Mouse (Mus musculus): Measurements from ENCODE around the gene Nt5c3b. TPM values are rescaled to one million over a fixed set of nuclear protein-coding genes. Genes with fewer than 3 reads are reported as not detected.

Nt5c3b gene
- total and polyA plus RNA-seq, 3 experiments = 54.2 to 63.5 (median 54.4) TPM

- peak overlapping the region; percentile 95 to 97 (median 97) for H3K4me3 ChIP-seq (replicated peaks in 1 of 3; ENCODE audit: low read depth in 2 of 3, low read length in 2 of 3, poor library complexity in 1 of 3)
- peaks cover 3 to 39% of the 10 kb centered on the region in 2 experiments for H3K4me1 ChIP-seq (ENCODE audit: control insufficient read depth in 1 of 2, insufficient read depth in 2 of 2)
- in situ Hi-C loops (cut with MboI; ENCODE audit: low pct_ligation_motif_present, low pct_unique_long_range_greater_than_20kb, low sequenced_read_pairs) (loop anchor here (5.0 kb wide), 1 partner anchor 44 kb away; no protein-coding TSS in a partner anchor), dilution Hi-C loops (cut with MboI; ENCODE audit: extremely low pct_ligation_motif_present, extremely low pct_unique_long_range_greater_than_20kb, low sequenced_read_pairs) (no loop called here)
- TF ChIP-seq JUND (conservative IDR thresholded peaks at IDR 0.05; ENCODE audit: low read depth, low read length) (no peak), HCFC1 (IDR thresholded peaks at IDR 0.05; ENCODE audit: low read depth, low read length) (no peak), E2F4 (IDR thresholded peaks at IDR 0.05; ENCODE audit: insufficient replicate concordance, low read depth, low read length) (no peak), USF1 (IDR thresholded peaks at IDR 0.05; ENCODE audit: low read depth, low read length) (no peak), PAX5 (IDR thresholded peaks at IDR 0.05; ENCODE audit: low read length) (no peak), ELF1 (IDR thresholded peaks at IDR 0.05; ENCODE audit: low read depth, low read length) (no peak), CHD1 (IDR thresholded peaks at IDR 0.05; ENCODE audit: low read depth, low read length) (no peak), EP300 (IDR thresholded peaks at IDR 0.05; ENCODE audit: low read length) (no peak), POLR2AphosphoS2 (IDR thresholded peaks at IDR 0.05; ENCODE audit: low read depth, low read length) (no peak), SMC3 (IDR thresholded peaks at IDR 0.05; ENCODE audit: low read depth, low read length) (no peak), MAX (IDR thresholded peaks at IDR 0.05; ENCODE audit: low read length) (no peak), IRF4 (IDR thresholded peaks at IDR 0.05; ENCODE audit: low read depth, low read length) (no peak)
- H3K27me3 ChIP-seq (replicated peaks) = no peaks in the 10 kb centered on the region
- peak overlapping the region; percentile 83 for H3K9ac ChIP-seq (ENCODE audit: insufficient read depth, low read depth)
- no peaks in the 10 kb centered on the region for H3K9me3 ChIP-seq (replicated peaks; ENCODE audit: low read length)
- peak; percentile 16 for DNase-seq (ENCODE audit: extremely low read depth)
- H3K27ac ChIP-seq (ENCODE audit: insufficient read depth, low read depth) = no peak overlapping the region; the same call in 1 of the 2 replicates
- H3K4me2 ChIP-seq (ENCODE audit: insufficient read depth, low read depth, poor library complexity, severe bottlenecking) = peak overlapping the region; percentile 91
- H3K36me3 ChIP-seq (replicated peaks in 1 of 2; ENCODE audit: control insufficient read depth in 1 of 2, insufficient read depth in 1 of 2, low read length in 1 of 2) = peaks cover 13 to 50% of the 10 kb centered on the region in 2 experiments
- peaks cover 43% of the 10 kb centered on the region for H3K79me2 ChIP-seq (replicated peaks; ENCODE audit: control insufficient read depth, extremely low read depth, insufficient read depth, poor library complexity, severe bottlenecking)
These were observed 30.0 kb upstream of the Nt5c3b start for GRCm38 (mm10) chr11:100471352-100472196.

- H3K27ac ChIP-seq (ENCODE audit: insufficient read depth, low read depth) = no peak overlapping the region
These were observed 24.2 kb upstream of the Nt5c3b start for GRCm38 (mm10) chr11:100465833-100466232.

More at GRCm38 (mm10) chr11:100465833-100466232, 24.2 kb upstream of the Nt5c3b start:
- no peak for DNase-seq (ENCODE audit: extremely low read depth)
- peaks cover 58% of the 10 kb centered on the region for H3K79me2 ChIP-seq (replicated peaks; ENCODE audit: control insufficient read depth, extremely low read depth, insufficient read depth, poor library complexity, severe bottlenecking)
- dilution Hi-C loops (cut with MboI; ENCODE audit: extremely low pct_ligation_motif_present, extremely low pct_unique_long_range_greater_than_20kb, low sequenced_read_pairs) = no loop called here
- no peak overlapping the region for H3K4me2 ChIP-seq (ENCODE audit: insufficient read depth, low read depth, poor library complexity, severe bottlenecking)
- H3K9ac ChIP-seq (ENCODE audit: insufficient read depth, low read depth) = no peak overlapping the region
- H3K27me3 ChIP-seq (replicated peaks) = no peaks in the 10 kb centered on the region
- no peaks in the 10 kb centered on the region for H3K9me3 ChIP-seq (replicated peaks; ENCODE audit: low read length)
- peaks cover 24 to 73% of the 10 kb centered on the region in 2 experiments for H3K36me3 ChIP-seq (replicated peaks in 1 of 2; ENCODE audit: control insufficient read depth in 1 of 2, insufficient read depth in 1 of 2, low read length in 1 of 2)
- TF ChIP-seq ZKSCAN1 (IDR thresholded peaks at IDR 0.05; ENCODE audit: borderline replicate concordance, low read depth, low read length) = no peak
- no peak for TF ChIP-seq RAD21 (IDR thresholded peaks at IDR 0.05; ENCODE audit: low read depth, low read length)
- no peak for TF ChIP-seq KAT2A (IDR thresholded peaks at IDR 0.05; ENCODE audit: insufficient replicate concordance, low read length)
- TF ChIP-seq POLR2A (IDR thresholded peaks at IDR 0.05; ENCODE audit: low read depth, low read length) = no peak
- no peak for TF ChIP-seq ZNF384 (IDR thresholded peaks at IDR 0.05; ENCODE audit: low read depth, low read length)
- no peak for TF ChIP-seq SIN3A (IDR thresholded peaks at IDR 0.05; ENCODE audit: low read length)
- in situ Hi-C loops (cut with MboI; ENCODE audit: low pct_ligation_motif_present, low pct_unique_long_range_greater_than_20kb, low sequenced_read_pairs) = no loop called here
- no peak overlapping the region for H3K4me3 ChIP-seq (replicated peaks in 1 of 3; ENCODE audit: low read depth in 2 of 3, low read length in 2 of 3, poor library complexity in 1 of 3)
- H3K4me1 ChIP-seq (ENCODE audit: control insufficient read depth in 1 of 2, insufficient read depth in 2 of 2) = peaks cover under 1 to 30% of the 10 kb centered on the region in 2 experiments
